Mouse (Mus musculus): ENCODE measurements around the gene Olfr1270. TPM values are rescaled to one million over a fixed set of nuclear protein-coding genes. Genes with fewer than 3 reads are reported as not detected.
"Not testable (repeated sequence)": the region's sequence is repeated elsewhere in the genome, so short reads cannot be mapped to it uniquely, and the experiment has no call there.

The Olfr1270 gene
- not detected in 2 replicates for polyA plus RNA-seq (2015; fragmentation: Nextera tagmentation; extraction: Ambion mirVana)

DNA sequence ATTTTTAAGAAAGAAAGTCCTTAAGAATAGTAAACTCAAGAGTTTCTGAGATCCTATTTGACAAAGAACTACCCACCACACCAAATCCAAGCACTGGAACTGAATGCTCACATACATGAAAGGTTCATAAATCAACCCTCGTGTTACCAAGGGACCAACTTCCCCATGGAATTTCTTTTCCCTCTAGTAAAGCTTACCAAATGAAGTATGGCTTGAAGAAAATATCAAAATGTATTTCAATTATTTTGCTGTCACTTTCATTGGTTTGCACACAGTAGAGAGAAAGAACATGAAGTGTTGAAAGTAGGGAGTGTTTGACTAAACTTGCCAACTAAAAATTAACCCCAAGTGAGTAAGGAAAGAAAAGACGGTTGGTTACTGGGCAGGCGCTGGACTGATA is at the start of gene Olfr1270:
TSS of gene Olfr1270 (minus strand) at position 101 of the 400 bp plus-strand sequence.
- Histone ChIP-seq H3K9ac (replicated peaks; ENCODE audit: low read depth, low read length) (no peak within 1 kb of the TSS), H3K4me2 (ENCODE audit: low read length) (no peak within 1 kb of the TSS), H3K36me3 (ENCODE audit: control insufficient read depth, insufficient read depth) (no peaks in the 10 kb centered on the region), H3K4me1 (replicated peaks; ENCODE audit: control insufficient read depth, insufficient read depth, low read length) (no peaks in the 10 kb centered on the region), H3K27me3 (replicated peaks; ENCODE audit: control insufficient read depth, insufficient read depth, low read length) (no peaks in the 10 kb centered on the region), H3K27ac (ENCODE audit: low read length) (no peak within 1 kb of the TSS), H3K9me3 (ENCODE audit: control insufficient read depth, low read length) (no peaks in the 10 kb centered on the region), H3K4me3 (replicated peaks; ENCODE audit: low read length) (no peak within 1 kb of the TSS)
- WGBS = 94% methylated on average over 3 of the region's 3 CpGs
- ATAC-seq = no peak

DNA sequence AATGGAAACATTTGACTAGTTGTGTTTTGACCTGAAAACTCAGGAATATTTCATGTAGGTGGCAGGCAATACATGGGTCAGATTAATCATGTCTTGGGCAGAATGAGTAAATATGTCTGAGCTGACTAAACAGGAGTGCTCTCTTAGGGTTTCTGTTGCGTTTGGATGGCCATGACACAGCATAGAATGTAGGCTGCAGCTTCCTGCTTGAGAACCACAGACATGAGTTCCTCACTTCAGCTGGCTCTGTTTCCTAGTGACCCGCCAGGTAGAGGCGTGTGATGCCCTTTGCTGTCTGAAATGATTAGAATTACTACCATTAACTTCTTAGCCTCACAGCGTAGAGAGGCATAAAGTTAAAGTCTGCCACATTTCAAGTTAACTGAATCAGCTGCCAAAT is 46.7 kb upstream of the Olfr1270 start:
- H3K4me3 ChIP-seq (replicated peaks; ENCODE audit: low read length); H3K9ac ChIP-seq (replicated peaks; ENCODE audit: low read depth, low read length); H3K4me1 ChIP-seq (replicated peaks; ENCODE audit: control insufficient read depth, insufficient read depth, low read length); H3K27me3 ChIP-seq (replicated peaks; ENCODE audit: control insufficient read depth, insufficient read depth, low read length); H3K36me3 ChIP-seq (ENCODE audit: control insufficient read depth, insufficient read depth); ATAC-seq; H3K4me2 ChIP-seq (ENCODE audit: low read length); H3K9me3 ChIP-seq (ENCODE audit: control insufficient read depth, low read length); H3K27ac ChIP-seq (ENCODE audit: low read length): not testable (repeated sequence)
- WGBS = no CpG with 5 or more reads among the region's 4 CpGs

DNA sequence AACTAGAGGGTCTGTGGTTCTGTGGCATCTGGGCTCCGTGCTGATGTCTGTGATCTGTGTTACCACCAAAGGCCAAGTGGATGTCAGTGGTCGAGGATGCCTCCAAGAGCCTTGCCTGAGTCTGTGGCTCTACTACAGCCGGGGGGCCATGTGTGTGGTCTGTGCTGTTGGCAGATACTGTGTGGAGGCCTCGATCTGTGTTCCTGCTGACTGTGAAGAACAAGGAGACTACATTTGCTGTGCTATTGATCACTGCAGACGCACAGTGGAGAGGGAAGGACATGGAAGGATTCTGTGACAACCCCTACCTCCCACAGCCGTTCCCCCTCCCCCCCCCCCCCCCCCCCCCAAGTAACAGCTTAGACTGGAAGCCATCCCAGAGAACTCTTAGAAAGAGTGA is 42.4 kb upstream of the Olfr1270 start:
- H3K36me3 ChIP-seq (ENCODE audit: control insufficient read depth, insufficient read depth); H3K9ac ChIP-seq (replicated peaks; ENCODE audit: low read depth, low read length); H3K4me3 ChIP-seq (replicated peaks; ENCODE audit: low read length); H3K4me2 ChIP-seq (ENCODE audit: low read length); H3K27me3 ChIP-seq (replicated peaks; ENCODE audit: control insufficient read depth, insufficient read depth, low read length); H3K9me3 ChIP-seq (ENCODE audit: control insufficient read depth, low read length); H3K27ac ChIP-seq (ENCODE audit: low read length); H3K4me1 ChIP-seq (replicated peaks; ENCODE audit: control insufficient read depth, insufficient read depth, low read length): not testable (repeated sequence)
- no CpG with 5 or more reads among the region's 6 CpGs for WGBS
- peak; percentile 26; the same call in 1 of the 2 replicates for ATAC-seq

DNA sequence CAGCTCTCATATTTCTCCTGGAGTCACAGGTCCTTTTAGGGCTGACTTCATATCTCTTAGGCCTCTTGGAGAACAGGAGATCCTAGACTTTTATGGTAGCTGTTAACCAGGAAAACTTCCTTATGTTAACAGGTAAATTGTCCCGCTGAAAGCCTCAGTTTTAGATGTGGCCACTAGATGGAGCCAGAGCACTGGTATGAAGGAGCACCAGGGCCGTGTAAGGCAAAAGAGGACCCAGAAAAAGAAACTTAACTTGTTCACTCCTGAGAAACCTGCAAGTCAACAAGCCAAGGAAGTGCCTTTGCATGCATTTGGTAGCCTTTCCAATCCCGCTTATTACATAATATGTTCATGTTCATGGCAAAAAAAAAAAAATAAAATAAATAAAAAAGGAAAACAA is 41.9 kb upstream of the Olfr1270 start:
- ATAC-seq = peak; percentile 73; the same call in 1 of the 2 replicates
- not testable (repeated sequence) for H3K27me3 ChIP-seq (replicated peaks; ENCODE audit: control insufficient read depth, insufficient read depth, low read length); H3K9me3 ChIP-seq (ENCODE audit: control insufficient read depth, low read length); H3K9ac ChIP-seq (replicated peaks; ENCODE audit: low read depth, low read length); H3K4me3 ChIP-seq (replicated peaks; ENCODE audit: low read length); H3K36me3 ChIP-seq (ENCODE audit: control insufficient read depth, insufficient read depth); H3K27ac ChIP-seq (ENCODE audit: low read length); H3K4me2 ChIP-seq (ENCODE audit: low read length); H3K4me1 ChIP-seq (replicated peaks; ENCODE audit: control insufficient read depth, insufficient read depth, low read length)
- no CpG with 5 or more reads among the region's 3 CpGs for WGBS

GRCm38 (mm10) chr2:90187082-90187481 is 34.2 kb upstream of the Olfr1270 start:
- WGBS = no CpG with 5 or more reads among the region's 5 CpGs
- ATAC-seq; H3K9ac ChIP-seq (replicated peaks; ENCODE audit: low read depth, low read length): not testable (repeated sequence)

DNA sequence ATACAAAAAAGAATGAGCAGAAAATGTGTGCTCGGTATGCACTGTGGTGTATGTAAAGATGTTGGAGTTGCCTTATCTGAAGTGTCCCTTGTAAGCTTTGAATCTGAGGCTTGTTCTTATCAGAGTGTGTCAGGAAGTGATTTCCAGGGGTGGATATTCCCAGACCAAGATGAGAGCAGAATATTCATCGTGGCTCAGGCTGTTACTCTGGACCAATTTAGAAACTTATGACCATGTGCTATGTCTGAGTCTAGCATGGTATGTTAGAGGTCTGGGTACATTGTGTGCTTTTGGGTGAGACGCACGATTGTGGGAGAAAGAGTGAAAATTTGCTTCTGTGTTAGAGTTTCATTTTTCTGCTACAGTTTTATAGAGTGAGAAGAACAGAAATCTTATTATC is 33.2 kb upstream of the Olfr1270 start:
- WGBS = no CpG with 5 or more reads among the region's 4 CpGs
- not testable (repeated sequence) for H3K27me3 ChIP-seq (replicated peaks; ENCODE audit: control insufficient read depth, insufficient read depth, low read length); H3K4me1 ChIP-seq (replicated peaks; ENCODE audit: control insufficient read depth, insufficient read depth, low read length); ATAC-seq; H3K36me3 ChIP-seq (ENCODE audit: control insufficient read depth, insufficient read depth); H3K4me2 ChIP-seq (ENCODE audit: low read length); H3K9ac ChIP-seq (replicated peaks; ENCODE audit: low read depth, low read length); H3K9me3 ChIP-seq (ENCODE audit: control insufficient read depth, low read length); H3K27ac ChIP-seq (ENCODE audit: low read length); H3K4me3 ChIP-seq (replicated peaks; ENCODE audit: low read length)

More at GRCm38 (mm10) chr2:90187082-90187481, 34.2 kb upstream of the Olfr1270 start:
- H3K27ac ChIP-seq (ENCODE audit: low read length); H3K4me3 ChIP-seq (replicated peaks; ENCODE audit: low read length); H3K36me3 ChIP-seq (ENCODE audit: control insufficient read depth, insufficient read depth); H3K9me3 ChIP-seq (ENCODE audit: control insufficient read depth, low read length); H3K27me3 ChIP-seq (replicated peaks; ENCODE audit: control insufficient read depth, insufficient read depth, low read length); H3K4me1 ChIP-seq (replicated peaks; ENCODE audit: control insufficient read depth, insufficient read depth, low read length); H3K4me2 ChIP-seq (ENCODE audit: low read length): not testable (repeated sequence)

DNA sequence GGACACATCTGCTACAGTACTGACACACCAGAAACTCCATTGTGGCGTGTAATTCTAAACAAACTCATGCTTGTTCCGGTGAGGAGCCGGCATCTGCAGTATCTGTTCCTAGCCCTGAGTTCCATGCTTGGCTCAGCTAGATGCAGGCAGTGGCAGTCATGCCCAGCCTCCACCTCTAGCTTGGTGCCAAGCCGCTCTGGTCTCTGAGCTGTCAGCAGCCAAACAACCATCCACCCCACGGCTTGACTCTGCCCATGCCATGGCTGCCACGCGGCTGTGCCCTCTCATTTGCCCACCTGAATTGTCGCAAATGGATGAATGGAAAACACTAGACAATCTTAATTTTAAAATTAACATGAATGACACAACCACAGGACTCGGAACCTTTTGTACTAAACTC is 1.0 kb upstream of the Olfr1270 start:
- no peaks in the 10 kb centered on the region for H3K4me1 ChIP-seq (replicated peaks; ENCODE audit: control insufficient read depth, insufficient read depth, low read length)
- WGBS = 88% methylated on average over 9 of the region's 9 CpGs
- H3K9ac ChIP-seq (replicated peaks; ENCODE audit: low read depth, low read length) = no peak overlapping the region
- ATAC-seq = no peak
- no peak overlapping the region for H3K4me2 ChIP-seq (ENCODE audit: low read length)
- H3K4me3 ChIP-seq (replicated peaks; ENCODE audit: low read length) = no peak overlapping the region
- H3K9me3 ChIP-seq (ENCODE audit: control insufficient read depth, low read length) = no peaks in the 10 kb centered on the region
- H3K27ac ChIP-seq (ENCODE audit: low read length) = no peak overlapping the region
- no peaks in the 10 kb centered on the region for H3K27me3 ChIP-seq (replicated peaks; ENCODE audit: control insufficient read depth, insufficient read depth, low read length)
- H3K36me3 ChIP-seq (ENCODE audit: control insufficient read depth, insufficient read depth) = no peaks in the 10 kb centered on the region

GRCm38 (mm10) chr2:90142196-90142595 is 10.7 kb downstream of the Olfr1270 start, which contains the start of gene Olfr32:
Gene Olfr32 (minus strand): TSS chr2:90142296.
- H3K4me1 ChIP-seq (replicated peaks; ENCODE audit: control insufficient read depth, insufficient read depth, low read length) = no peaks in the 10 kb centered on the region
- no peaks in the 10 kb centered on the region for H3K27me3 ChIP-seq (replicated peaks; ENCODE audit: control insufficient read depth, insufficient read depth, low read length)
- H3K4me2 ChIP-seq (ENCODE audit: low read length) = no peak within 1 kb of the TSS
- no peaks in the 10 kb centered on the region for H3K9me3 ChIP-seq (ENCODE audit: control insufficient read depth, low read length)
- ATAC-seq = no peak
- H3K9ac ChIP-seq (replicated peaks; ENCODE audit: low read depth, low read length) = no peak within 1 kb of the TSS
- H3K4me3 ChIP-seq (replicated peaks; ENCODE audit: low read length) = no peak within 1 kb of the TSS
- H3K36me3 ChIP-seq (ENCODE audit: control insufficient read depth, insufficient read depth) = no peaks in the 10 kb centered on the region
- no peak within 1 kb of the TSS for H3K27ac ChIP-seq (ENCODE audit: low read length)

- Histone ChIP-seq H3K36me3 (ENCODE audit: control insufficient read depth, insufficient read depth) (no peaks in the 10 kb centered on the region), H3K4me1 (replicated peaks; ENCODE audit: control insufficient read depth, insufficient read depth, low read length) (no peaks in the 10 kb centered on the region), H3K27me3 (replicated peaks; ENCODE audit: control insufficient read depth, insufficient read depth, low read length) (no peaks in the 10 kb centered on the region), H3K9ac (replicated peaks; ENCODE audit: low read depth, low read length) (no peak within 1 kb of the TSS), H3K4me2 (ENCODE audit: low read length) (no peak within 1 kb of the TSS), H3K27ac (ENCODE audit: low read length) (no peak within 1 kb of the TSS), H3K9me3 (ENCODE audit: control insufficient read depth, low read length) (no peaks in the 10 kb centered on the region), H3K4me3 (replicated peaks; ENCODE audit: low read length) (no peak within 1 kb of the TSS)
- 88% methylated on average over 1 of the region's 1 CpGs for WGBS
- no peak for ATAC-seq
Measured at GRCm38 (mm10) chr2:90121312-90121711, 31.6 kb downstream of the Olfr1270 start, which contains the start of gene Olfr1269. Gene Olfr1269 (minus strand): TSS chr2:90121412.
